Mouse (Mus musculus) lung, adult 2 months (tissue): ENCODE measurements at regions not wholly inside any gene's neighbourhood (a gene's known extent, or its start where the extent isn't known, plus 50 kb on each side); places are given as distances from the start of the nearest gene placed in this dataset.
A peak's percentile ranks its signal among the peaks of the same experiment; 100 is the strongest.

Source experiments
- CTCF ChIP-seq: fragments of 200-500 bp; IDR thresholded peaks from 2 replicates; pipeline ENCODE4 v1.5.1; 2011; ENCODE audit warnings: mild to moderate bottlenecking, low read length, control low read depth; ENCODE audit not compliant: insufficient read depth
- POLR2A ChIP-seq: fragments of 200-500 bp; IDR thresholded peaks from 2 replicates; pipeline ENCODE4 v1.6.1; 2011; ENCODE audit warnings: low read depth, mild to moderate bottlenecking, control low read depth, low read length, borderline replicate concordance; ENCODE audit errors: extremely low read depth

DNA sequence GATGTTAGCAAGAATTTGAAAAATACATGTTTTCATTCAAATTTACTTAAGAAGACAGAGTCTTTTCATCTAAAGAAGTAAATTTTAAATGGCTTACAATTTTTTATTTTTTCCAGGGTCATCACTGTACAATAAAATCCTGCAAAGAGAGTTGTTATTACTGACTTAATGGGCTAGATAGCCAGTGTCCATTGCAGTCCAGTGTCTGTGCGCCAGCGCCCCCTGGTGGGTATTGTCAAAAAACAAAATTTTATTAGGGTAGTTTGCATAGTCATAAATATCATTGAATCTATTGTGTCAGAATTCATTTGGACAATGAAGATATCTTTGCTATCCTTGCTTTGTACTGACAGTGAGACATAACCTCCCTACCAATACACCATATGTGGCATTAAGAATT is 619.1 kb downstream of the Flrt2 start:
- TF ChIP-seq CTCF = peak; percentile 35
- TF ChIP-seq POLR2A = no peak
